Mouse (Mus musculus) heart, adult 2 months (tissue): ENCODE results near the gene Btbd10. TPM values are rescaled to one million over a fixed set of nuclear protein-coding genes. Genes with fewer than 3 reads are reported as not detected.

Experiments used
- DNase-seq, 2 experiments: peaks; one replicate each; pipeline ENCODE4 v3.0.0; 2021
- H3K27ac ChIP-seq: fragments of 200-600 bp; 2 replicates; pipeline ENCODE4 v1.8.1; 2022
- H3K27me3 ChIP-seq: fragments of 200-500 bp; 2 replicates; pipeline ENCODE4 v1.6.1; 2012; ENCODE audit warnings: mild to moderate bottlenecking, low read length, inconsistent platforms, mixed read lengths; ENCODE audit not compliant: control insufficient read depth, insufficient read depth
- H3K36me3 ChIP-seq: fragments of 200-500 bp; 2 replicates; pipeline ENCODE4 v1.6.1; 2012; ENCODE audit warnings: low read length, inconsistent platforms; ENCODE audit not compliant: control insufficient read depth, insufficient read depth
- H3K4me1 ChIP-seq: fragments of 200-500 bp; 2 replicates; pipeline ENCODE4 v1.6.1; 2011; ENCODE audit warnings: low read length; ENCODE audit not compliant: control insufficient read depth, insufficient read depth
- H3K4me3 ChIP-seq: fragments of 200-600 bp; 2 replicates; pipeline ENCODE4 v1.8.1; 2022
- H3K79me2 ChIP-seq: fragments of 200-500 bp; replicated peaks from 2 replicates; pipeline ENCODE4 v1.6.1; 2012; ENCODE audit warnings: mild to moderate bottlenecking, inconsistent platforms, low read length, moderate library complexity, mixed read lengths; ENCODE audit not compliant: control insufficient read depth, insufficient read depth
- H3K9ac ChIP-seq: fragments of 200-500 bp; 2 replicates; pipeline ENCODE4 v1.6.1; 2012; ENCODE audit warnings: low read depth, mild to moderate bottlenecking, control low read depth, inconsistent platforms, low read length, mixed read lengths
- CTCF ChIP-seq: fragments of 200-600 bp; IDR thresholded peaks from 2 replicates; pipeline ENCODE4 v1.8.1; 2022; ENCODE audit warnings: antibody characterized with exemption, mild to moderate bottlenecking, moderate library complexity
- EP300 ChIP-seq: fragments of 200-500 bp; IDR thresholded peaks from 2 replicates; pipeline ENCODE4 v1.6.1; 2011; ENCODE audit warnings: low read depth, low read length, control low read depth; ENCODE audit not compliant: insufficient read depth
- POLR2A ChIP-seq: fragments of 200-500 bp; IDR thresholded peaks from 2 replicates; pipeline ENCODE4 v1.6.1; 2011; ENCODE audit warnings: mild to moderate bottlenecking, low read depth, low read length, control low read depth; ENCODE audit not compliant: insufficient read depth
- WGBS: fragments of 180-500 bp; shearing (Covaris S2); methylation state at CpG from one replicate; pipeline ENCODE4 v1.1.7; 2018; 5-methylcytosine and 5-hydroxymethylcytosine counted together
- intact Hi-C: fragments of 180-260 bp; cut with DNase I; formaldehyde crosslinking; loops from one replicate; pipeline ENCODE4 v1.15.1; 2025
- polyA plus RNA-seq: library from polyadenylated mRNA; depleted of rRNA; stranded (reverse); fragments of >200 nt; gene quantifications from 2 replicates; pipeline ENCODE4 v1.2.3, GENCODE M21; 2012
- total RNA-seq, 2 experiments: library from RNA; stranded (reverse); gene quantifications; 2 replicates each; pipeline ENCODE4 v1.2.3; 2021

Btbd10 gene
- total and polyA plus RNA-seq, 3 experiments: 6.7 to 10.1 (median 7.9) TPM

- H3K79me2 ChIP-seq: no peaks in the 10 kb centered on the region
- no peaks in the 10 kb centered on the region for H3K4me1 ChIP-seq
- DNase-seq: no peak
- intact Hi-C loops: no loop called here
- H3K27me3 ChIP-seq: no peaks in the 10 kb centered on the region
- no peaks in the 10 kb centered on the region for H3K36me3 ChIP-seq
- WGBS: 54% methylated on average over 2 of the region's 2 CpGs
- TF ChIP-seq CTCF (no peak), POLR2A (no peak), EP300 (no peak)
- H3K9ac ChIP-seq: no peak overlapping the region
- H3K4me3 ChIP-seq: no peak overlapping the region
- no peak overlapping the region for H3K27ac ChIP-seq
Measured at GRCm38 (mm10) chr7:113391619-113392018, 22.4 kb upstream of the Btbd10 start.

- Histone ChIP-seq H3K4me1 (no peaks in the 10 kb centered on the region), H3K4me3 (no peak within 1 kb of the TSS), H3K27me3 (no peaks in the 10 kb centered on the region), H3K79me2 (no peaks in the 10 kb centered on the region), H3K36me3 (no peaks in the 10 kb centered on the region), H3K27ac (no peak within 1 kb of the TSS), H3K9ac (no peak within 1 kb of the TSS)
- WGBS: 81% methylated on average over 2 of the region's 2 CpGs
- intact Hi-C loops: no loop called here
- TF ChIP-seq CTCF (no peak), EP300 (no peak), POLR2A (no peak)
- no peak for DNase-seq
Measured at GRCm38 (mm10) chr7:113388470-113388869, 19.3 kb upstream of the Btbd10 start, which contains the start of gene Pth. Gene Pth, minus strand, starts transcription at chr7:113388570.

GRCm38 (mm10) chr7:113377875-113378658, 8.9 kb upstream of the Btbd10 start:
- Histone ChIP-seq H3K79me2 (no peaks in the 10 kb centered on the region), H3K27ac (no peak overlapping the region), H3K4me1 (no peaks in the 10 kb centered on the region; the same call in 1 of the 2 replicates), H3K36me3 (no peaks in the 10 kb centered on the region), H3K9ac (no peak overlapping the region), H3K27me3 (no peaks in the 10 kb centered on the region), H3K4me3 (no peak overlapping the region)
- DNase-seq: peak; percentile 52 to 57
- intact Hi-C loops: loop anchor here (1.0 to 10.0 kb wide), 4 partner anchors 57 to 644 kb away; no protein-coding TSS in a partner anchor
- 16% methylated on average over 7 of the region's 7 CpGs for WGBS
- peak; percentile 97 for TF ChIP-seq CTCF
- TF ChIP-seq POLR2A: no peak
- TF ChIP-seq EP300: 0 out of 2 replicates have a peak, but pooled peaks have one; percentile 29

DNA sequence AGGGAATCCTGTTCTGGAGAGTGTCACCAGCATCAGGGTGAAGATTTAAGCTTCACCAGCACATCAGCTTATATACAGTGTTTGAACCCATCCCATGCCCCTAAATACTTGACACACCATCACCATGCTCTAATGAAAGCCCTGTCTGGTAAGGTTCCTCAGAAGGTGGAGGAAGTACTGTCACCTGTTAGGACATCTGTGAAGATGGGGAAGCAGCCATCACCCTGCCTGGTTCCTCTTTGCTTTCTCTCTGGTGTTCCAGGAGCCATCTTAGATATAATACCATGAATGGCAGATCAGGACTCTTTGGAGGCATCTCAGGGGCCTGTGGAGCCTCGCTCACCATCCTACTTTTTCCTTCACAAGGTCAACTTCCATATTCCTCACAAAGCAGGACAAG, 3.5 kb upstream of the Btbd10 start:
- Histone ChIP-seq H3K9ac (no peak overlapping the region), H3K27me3 (no peaks in the 10 kb centered on the region), H3K27ac (no peak overlapping the region), H3K36me3 (no peaks in the 10 kb centered on the region), H3K4me3 (no peak overlapping the region), H3K4me1 (peaks cover 1% of the 10 kb centered on the region; the same call in 1 of the 2 replicates), H3K79me2 (no peaks in the 10 kb centered on the region)
- intact Hi-C loops: loop anchor here (10.0 kb wide), 1 partner anchor 62 kb away; no protein-coding TSS in a partner anchor
- no peak for TF ChIP-seq CTCF
- TF ChIP-seq POLR2A: no peak
- TF ChIP-seq EP300: no peak
- WGBS: 88% methylated on average over 1 of the region's 1 CpGs
- DNase-seq: no peak

DNA sequence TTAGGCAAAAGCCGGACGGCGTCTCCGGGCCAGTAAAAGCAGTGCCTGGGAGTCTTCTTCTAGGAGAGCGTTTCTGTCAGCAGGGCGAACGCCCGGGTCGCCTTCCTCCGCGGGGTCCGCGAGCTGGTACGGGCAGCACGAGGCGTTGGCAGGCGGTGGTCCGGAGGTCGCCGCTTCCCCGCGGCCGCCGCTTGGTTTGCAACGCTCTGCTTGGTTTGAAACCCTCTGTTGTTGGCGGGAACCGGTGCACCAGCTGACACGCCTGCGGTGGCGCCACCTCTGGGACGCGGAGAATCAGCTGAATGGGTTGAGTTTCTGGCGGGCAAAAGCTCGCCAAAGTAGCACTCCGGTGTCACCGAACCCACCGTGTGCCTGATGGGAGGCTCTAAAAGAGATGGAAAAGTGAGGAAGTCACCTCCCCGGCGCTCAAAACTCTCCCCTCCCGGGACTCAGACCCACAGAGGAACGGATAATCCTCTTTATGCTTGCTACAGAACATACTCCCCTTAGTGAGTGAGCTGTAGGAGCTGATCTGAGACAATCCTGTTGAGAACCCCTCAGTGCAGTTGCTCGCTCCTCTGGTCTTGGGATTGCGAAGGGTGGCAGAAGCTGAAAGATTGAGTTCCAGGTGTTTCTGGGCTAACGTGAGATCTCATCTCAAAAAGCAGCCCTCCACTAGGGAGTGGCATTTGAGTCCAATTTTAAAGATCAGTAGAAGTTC, 588 bp upstream of the Btbd10 start:
- intact Hi-C loops: loop anchor here (10.0 kb wide), 1 partner anchor 65 kb away; no protein-coding TSS in a partner anchor
- Histone ChIP-seq H3K27me3 (no peaks in the 10 kb centered on the region), H3K9ac (peak overlapping the region; percentile 79), H3K36me3 (peaks cover 2% of the 10 kb centered on the region; the same call in 1 of the 2 replicates), H3K27ac (peak overlapping the region; percentile 81), H3K79me2 (no peaks in the 10 kb centered on the region; the same call in 1 of the 2 replicates), H3K4me1 (peaks cover 1% of the 10 kb centered on the region; the same call in 1 of the 2 replicates), H3K4me3 (peak overlapping the region; percentile 86)
- DNase-seq: peak; percentile 84
- under 1% methylated on average over 44 of the region's 44 CpGs for WGBS
- TF ChIP-seq CTCF (peak; percentile 68), POLR2A (no peak), EP300 (no peak)
